Mouse (Mus musculus): ENCODE data around the gene BC055324. TPM values are rescaled to one million over a fixed set of nuclear protein-coding genes. Genes with fewer than 3 reads are reported as not detected.
A peak's percentile ranks its signal among the peaks of the same experiment; 100 is the strongest.

BC055324 gene
- total and polyA plus RNA-seq, 3 experiments = 16.3 to 26.6 (median 20.6) TPM

- dilution Hi-C loops (cut with MboI; ENCODE audit: extremely low pct_ligation_motif_present, extremely low pct_unique_long_range_greater_than_20kb, low sequenced_read_pairs) (no loop called here), in situ Hi-C loops (cut with MboI; ENCODE audit: low pct_ligation_motif_present, low pct_unique_long_range_greater_than_20kb, low sequenced_read_pairs) (no loop called here)
- Histone ChIP-seq H3K27ac (ENCODE audit: insufficient read depth, low read depth) (no peak overlapping the region), H3K79me2 (replicated peaks; ENCODE audit: control insufficient read depth, extremely low read depth, insufficient read depth, poor library complexity, severe bottlenecking) (no peaks in the 10 kb centered on the region), H3K4me2 (ENCODE audit: insufficient read depth, low read depth, poor library complexity, severe bottlenecking) (no peak overlapping the region), H3K36me3 (replicated peaks in 1 of 2; ENCODE audit: control insufficient read depth in 1 of 2, insufficient read depth in 1 of 2, low read length in 1 of 2) (peaks cover 12 to 41% of the 10 kb centered on the region in 2 experiments), H3K9me3 (replicated peaks; ENCODE audit: low read length) (no peaks in the 10 kb centered on the region), H3K9ac (ENCODE audit: insufficient read depth, low read depth) (no peak overlapping the region), H3K27me3 (replicated peaks) (no peaks in the 10 kb centered on the region), H3K4me1 (ENCODE audit: control insufficient read depth in 1 of 2, insufficient read depth in 2 of 2) (peaks cover 0 to 12% of the 10 kb centered on the region in 2 experiments; a peak in 2 of 4 replicates), H3K4me3 (replicated peaks in 1 of 3; ENCODE audit: low read depth in 2 of 3, low read length in 2 of 3, poor library complexity in 1 of 3) (no peak overlapping the region)
- TF ChIP-seq MYC (IDR thresholded peaks at IDR 0.05; ENCODE audit: low read depth, low read length) = no peak
- TF ChIP-seq ELF1 (IDR thresholded peaks at IDR 0.05; ENCODE audit: low read depth, low read length) = no peak
- no peak for TF ChIP-seq JUN (IDR thresholded peaks at IDR 0.05; ENCODE audit: insufficient read depth, low read depth, low read length)
- TF ChIP-seq MEF2A (IDR thresholded peaks at IDR 0.05; ENCODE audit: borderline replicate concordance, low read depth, low read length) = no peak
- no peak for TF ChIP-seq CTCF (conservative IDR thresholded peaks at IDR 0.05 in 1 of 2, IDR thresholded peaks at IDR 0.05 in 1 of 2; ENCODE audit: low read depth in 2 of 2, low read length in 2 of 2)
- TF ChIP-seq EP300 (IDR thresholded peaks at IDR 0.05; ENCODE audit: low read length) = no peak
- TF ChIP-seq BHLHE40 (IDR thresholded peaks at IDR 0.05; ENCODE audit: low read depth, low read length) = no peak
- TF ChIP-seq JUND (conservative IDR thresholded peaks at IDR 0.05; ENCODE audit: low read depth, low read length) = no peak
- TF ChIP-seq ZNF384 (IDR thresholded peaks at IDR 0.05; ENCODE audit: low read depth, low read length) = no peak
- TF ChIP-seq POLR2AphosphoS2 (IDR thresholded peaks at IDR 0.05; ENCODE audit: low read depth, low read length) = no peak
- no peak for TF ChIP-seq POLR2A (IDR thresholded peaks at IDR 0.05; ENCODE audit: low read depth, low read length)
- no peak for TF ChIP-seq ZMIZ1 (IDR thresholded peaks at IDR 0.05; ENCODE audit: low read depth, low read length)
- TF ChIP-seq RAD21 (IDR thresholded peaks at IDR 0.05; ENCODE audit: low read depth, low read length) = no peak
- no peak for TF ChIP-seq ZKSCAN1 (IDR thresholded peaks at IDR 0.05; ENCODE audit: borderline replicate concordance, low read depth, low read length)
- TF ChIP-seq NELFE (IDR thresholded peaks at IDR 0.05; ENCODE audit: low read depth, low read length) = no peak
- TF ChIP-seq TBP (conservative IDR thresholded peaks at IDR 0.05; ENCODE audit: low read depth, low read length) = no peak
- peak; percentile 27 for DNase-seq (ENCODE audit: extremely low read depth)
These were observed 19.5 kb downstream of the BC055324 start for GRCm38 (mm10) chr1:163975088-163975487.

- in situ Hi-C loops (cut with MboI; ENCODE audit: low pct_ligation_motif_present, low pct_unique_long_range_greater_than_20kb, low sequenced_read_pairs) = no loop called here
- DNase-seq (ENCODE audit: extremely low read depth) = no peak
- dilution Hi-C loops (cut with MboI; ENCODE audit: extremely low pct_ligation_motif_present, extremely low pct_unique_long_range_greater_than_20kb, low sequenced_read_pairs) = no loop called here
These were observed 20.1 kb downstream of the BC055324 start for GRCm38 (mm10) chr1:163974471-163974870.

More at GRCm38 (mm10) chr1:163974471-163974870, 20.1 kb downstream of the BC055324 start:
- H3K9me3 ChIP-seq (replicated peaks; ENCODE audit: low read length) = no peaks in the 10 kb centered on the region
- no peaks in the 10 kb centered on the region for H3K79me2 ChIP-seq (replicated peaks; ENCODE audit: control insufficient read depth, extremely low read depth, insufficient read depth, poor library complexity, severe bottlenecking)
- TF ChIP-seq MEF2A (IDR thresholded peaks at IDR 0.05; ENCODE audit: borderline replicate concordance, low read depth, low read length) = no peak
- no peak for TF ChIP-seq RCOR1 (conservative IDR thresholded peaks at IDR 0.05; ENCODE audit: low read depth, low read length)
- no peak for TF ChIP-seq ZKSCAN1 (IDR thresholded peaks at IDR 0.05; ENCODE audit: borderline replicate concordance, low read depth, low read length)
- no peak for TF ChIP-seq POLR2A (IDR thresholded peaks at IDR 0.05; ENCODE audit: low read depth, low read length)
- TF ChIP-seq USF1 (IDR thresholded peaks at IDR 0.05; ENCODE audit: low read depth, low read length) = no peak
- no peak for TF ChIP-seq NELFE (IDR thresholded peaks at IDR 0.05; ENCODE audit: low read depth, low read length)
- TF ChIP-seq RAD21 (IDR thresholded peaks at IDR 0.05; ENCODE audit: low read depth, low read length) = no peak
- H3K36me3 ChIP-seq (replicated peaks in 1 of 2; ENCODE audit: control insufficient read depth in 1 of 2, insufficient read depth in 1 of 2, low read length in 1 of 2) = peaks cover 14 to 38% of the 10 kb centered on the region in 2 experiments
- H3K4me3 ChIP-seq (replicated peaks in 1 of 3; ENCODE audit: low read depth in 2 of 3, low read length in 2 of 3, poor library complexity in 1 of 3) = no peak overlapping the region
- H3K9ac ChIP-seq (ENCODE audit: insufficient read depth, low read depth) = no peak overlapping the region
- no peak overlapping the region for H3K4me2 ChIP-seq (ENCODE audit: insufficient read depth, low read depth, poor library complexity, severe bottlenecking)
- H3K27ac ChIP-seq (ENCODE audit: insufficient read depth, low read depth) = no peak overlapping the region
- H3K4me1 ChIP-seq (ENCODE audit: control insufficient read depth in 1 of 2, insufficient read depth in 2 of 2) = peaks cover 0 to 12% of the 10 kb centered on the region in 2 experiments; a peak in 2 of 4 replicates
- H3K27me3 ChIP-seq (replicated peaks) = no peaks in the 10 kb centered on the region

Data from CH12.LX (cell line).